Mouse (Mus musculus): ENCODE results near the gene Erbb2.

Erbb2 gene

DNA sequence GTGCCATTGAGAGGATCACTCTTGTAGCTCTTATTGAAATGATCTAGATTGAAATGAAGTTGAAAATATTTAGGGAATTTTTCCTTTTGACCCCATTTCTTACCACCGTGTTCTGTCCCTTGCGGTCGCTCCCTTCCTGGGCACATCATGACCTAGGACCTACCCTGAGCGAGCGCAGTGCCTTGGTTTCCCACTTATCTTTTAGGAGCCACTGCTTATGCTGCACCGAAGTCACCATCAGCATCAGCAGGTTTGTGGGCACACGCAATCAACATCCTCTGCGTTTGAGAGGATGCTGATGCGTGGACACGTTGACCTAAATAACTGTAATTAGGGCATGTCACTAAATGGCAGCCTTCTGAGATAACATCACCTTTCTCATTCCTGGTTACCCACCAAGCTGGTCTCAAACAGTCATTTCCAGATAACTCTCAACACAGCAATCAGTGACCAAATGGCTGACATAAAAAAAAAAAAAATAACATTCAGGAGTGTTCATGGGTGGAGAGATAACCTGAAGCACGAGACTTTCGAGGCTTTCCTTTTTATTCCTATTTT is 67.7 kb downstream of the Erbb2 start:
- DNase-seq (ENCODE audit: low read depth, low spot score), result no peak

DNA sequence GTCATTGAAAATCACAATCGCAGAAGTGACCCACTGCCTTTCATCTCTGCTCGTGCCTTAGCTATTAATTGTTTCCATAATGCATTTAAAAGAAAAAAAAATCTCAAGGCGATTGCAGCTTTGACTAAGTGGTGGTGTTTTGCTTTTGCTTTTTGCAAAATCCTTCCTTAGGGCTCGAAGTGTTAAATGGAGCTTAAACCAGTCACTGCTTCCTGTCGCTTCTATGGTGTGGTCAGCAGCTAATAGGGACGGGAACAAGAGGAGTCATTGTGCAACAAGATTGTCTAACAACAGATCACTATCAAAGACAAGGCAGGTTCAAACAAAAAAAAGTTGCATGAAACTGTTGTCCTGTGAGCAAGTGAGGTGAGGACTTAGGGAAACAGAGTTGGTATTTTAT is 69.0 kb downstream of the Erbb2 start:
- DNase-seq (ENCODE audit: low read depth, low spot score), result no peak

DNA sequence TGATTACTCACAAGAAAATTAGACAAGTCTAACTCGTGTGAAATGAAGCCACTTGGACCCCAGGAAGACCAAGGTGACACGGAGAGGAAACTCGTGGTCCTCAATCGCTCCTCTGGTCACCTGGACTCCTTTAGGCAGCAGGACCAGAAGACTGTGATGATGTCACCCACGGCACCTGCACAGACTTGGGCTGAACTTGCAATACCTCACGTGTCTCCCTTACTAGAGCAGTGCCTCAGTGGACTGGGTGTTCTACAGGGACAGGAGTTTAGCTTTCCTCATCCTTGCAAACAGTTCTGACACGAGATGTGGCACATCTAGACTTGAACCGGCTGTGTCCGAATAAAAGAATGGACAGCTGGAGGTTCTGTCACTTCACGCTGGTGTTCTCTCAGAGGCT is 69.8 kb downstream of the Erbb2 start:
- no peak for DNase-seq (ENCODE audit: low read depth, low spot score)

DNA sequence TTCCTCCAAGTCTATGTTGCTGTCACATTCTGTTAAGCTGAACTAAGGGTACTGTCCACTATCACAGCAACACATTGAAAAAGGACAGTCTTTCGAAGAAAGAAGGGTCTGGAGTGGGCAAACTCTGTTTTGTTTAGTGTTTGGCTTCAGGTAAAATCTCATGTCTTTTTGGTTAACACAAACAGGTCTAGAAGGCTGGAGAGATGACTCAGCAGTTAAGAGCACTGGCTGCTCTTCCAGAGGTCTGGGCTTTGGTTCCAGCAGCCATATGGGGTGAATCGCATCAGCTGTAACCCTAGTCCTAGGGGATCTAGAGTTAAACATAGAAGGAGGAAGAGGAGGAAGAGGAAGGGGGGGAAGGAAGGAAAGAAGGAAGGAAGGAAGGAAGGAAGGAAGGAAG is 73.5 kb downstream of the Erbb2 start:
- no peak for DNase-seq (ENCODE audit: low read depth, low spot score)
